8 mouse cellular contexts compared by ENCODE assay signal in the genomic region with DNA sequence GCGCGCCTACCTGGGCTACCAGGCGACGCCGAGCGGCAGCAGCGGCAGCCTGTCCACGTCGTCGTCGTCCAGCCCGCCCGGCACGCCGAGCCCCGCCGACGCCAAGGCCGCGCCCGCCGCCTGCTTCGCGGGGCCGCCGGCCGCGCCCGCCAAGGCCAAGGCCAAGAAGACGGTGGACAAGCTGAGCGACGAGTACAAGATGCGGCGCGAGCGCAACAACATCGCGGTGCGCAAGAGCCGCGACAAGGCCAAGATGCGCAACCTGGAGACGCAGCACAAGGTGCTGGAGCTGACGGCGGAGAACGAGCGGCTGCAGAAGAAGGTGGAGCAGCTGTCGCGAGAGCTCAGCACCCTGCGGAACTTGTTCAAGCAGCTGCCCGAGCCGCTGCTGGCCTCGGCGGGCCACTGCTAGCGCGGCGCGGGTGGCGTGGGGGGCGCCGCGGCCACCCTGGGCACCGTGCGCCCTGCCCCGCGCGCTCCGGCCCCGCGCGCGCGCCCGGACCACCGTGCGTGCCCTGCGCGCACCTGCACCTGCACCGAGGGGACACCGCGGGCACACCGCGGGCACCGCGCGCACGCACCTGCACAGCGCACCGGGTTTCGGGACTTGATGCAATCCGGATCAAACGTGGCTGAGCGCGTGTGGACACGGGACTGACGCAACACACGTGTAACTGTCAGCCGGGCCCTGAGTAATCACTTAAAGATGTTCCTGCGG. TPM values are rescaled to one million over a fixed set of nuclear protein-coding genes. Genes with fewer than 3 reads are reported as not detected.
DNase-seq lines count a peak whose midpoint lies in the region; ATAC-seq and TF ChIP-seq lines count a peak whose summit lies in the region.

A gene (minus strand): TSS at position 322 of the 718 bp plus-strand sequence.

- no peaks in the 10 kb centered on the region; the same call in 1 of the 2 replicates for H3K4me1 ChIP-seq in embryonic facial prominence, embryonic 11.5 days (ENCODE audit: control insufficient read depth, insufficient read depth, low read length)
- 0 out of 2 replicates have a peak, but pooled peaks cover 3% of the 10 kb centered on the region for H3K4me1 ChIP-seq in intestine, postnatal 0 days (replicated peaks; ENCODE audit: control insufficient read depth, insufficient read depth, low read length)
- peaks cover 16% of the 10 kb centered on the region for H3K4me1 ChIP-seq in limb, embryonic 13.5 days
- peaks cover 11% of the 10 kb centered on the region for H3K4me1 ChIP-seq in midbrain, embryonic 13.5 days (replicated peaks)
- peaks cover 3% of the 10 kb centered on the region; the same call in 1 of the 2 replicates for H3K4me1 ChIP-seq in spleen, adult 2 months (ENCODE audit: control insufficient read depth, insufficient read depth, insufficient read length)

- peak within 1 kb of the TSS; percentile 64 for H3K4me3 ChIP-seq in embryonic facial prominence, embryonic 11.5 days (ENCODE audit: low read depth, low read length)
- H3K4me3 ChIP-seq in intestine, postnatal 0 days (ENCODE audit: low read depth, low read length), result peak within 1 kb of the TSS; percentile 82
- H3K4me3 ChIP-seq in limb, embryonic 13.5 days, result peak within 1 kb of the TSS; percentile 73
- peak within 1 kb of the TSS; percentile 51 for H3K4me3 ChIP-seq in midbrain, embryonic 13.5 days (replicated peaks)
- peak within 1 kb of the TSS; percentile 78 for H3K4me3 ChIP-seq in spleen, adult 2 months (ENCODE audit: extremely low read depth, insufficient read depth, insufficient read length)

- DNase-seq in 3134 (ENCODE audit: extremely low read depth, insufficient read length, low spot score) (peak; percentile 81), adipocyte (ENCODE audit: low spot score) (peak; percentile 73)
- DNase-seq in embryonic facial prominence, embryonic 11.5 days (ENCODE audit: low spot score), result peak; percentile 69
- peak; percentile 97 for DNase-seq in heart, adult 11 months
- peak in 1 of 2 experiments; percentile 47 for DNase-seq in spleen, adult 2 months (ENCODE audit: low read depth in 1 of 2, low spot score in 2 of 2)

- WGBS in embryonic facial prominence, embryonic 11.5 days, result under 1% methylated on average over 82 of the region's 99 CpGs
- WGBS in intestine, postnatal 0 days, result under 1% methylated on average over 74 of the region's 99 CpGs
- under 1% methylated on average over 85 of the region's 99 CpGs for WGBS in limb, embryonic 13.5 days
- WGBS in midbrain, embryonic 13.5 days, result under 1% methylated on average over 91 of the region's 99 CpGs
- WGBS in spleen, adult 2 months, result under 1% methylated on average over 93 of the region's 99 CpGs

- H3K27me3 ChIP-seq in embryonic facial prominence, embryonic 11.5 days (ENCODE audit: control insufficient read depth, insufficient read depth, low read length), result peaks cover 15% of the 10 kb centered on the region
- no peaks in the 10 kb centered on the region for H3K27me3 ChIP-seq in intestine, postnatal 0 days (replicated peaks; ENCODE audit: control insufficient read depth, insufficient read depth, low read length)
- H3K27me3 ChIP-seq in limb, embryonic 13.5 days, result peaks cover 61% of the 10 kb centered on the region
- peaks cover 73% of the 10 kb centered on the region for H3K27me3 ChIP-seq in midbrain, embryonic 13.5 days
- no peaks in the 10 kb centered on the region; the same call in 1 of the 2 replicates for H3K27me3 ChIP-seq in spleen, adult 2 months (ENCODE audit: control insufficient read depth, insufficient read depth, low read length)

- no peaks in the 10 kb centered on the region for H3K9me3 ChIP-seq in embryonic facial prominence, embryonic 11.5 days (replicated peaks; ENCODE audit: control insufficient read depth, low read length)
- no peaks in the 10 kb centered on the region for H3K9me3 ChIP-seq in intestine, postnatal 0 days (ENCODE audit: control insufficient read depth)
- H3K9me3 ChIP-seq in limb, embryonic 13.5 days, result no peaks in the 10 kb centered on the region
- no peaks in the 10 kb centered on the region for H3K9me3 ChIP-seq in midbrain, embryonic 13.5 days

- H3K27ac ChIP-seq in embryonic facial prominence, embryonic 11.5 days (replicated peaks; ENCODE audit: low read depth, low read length), result no peak within 1 kb of the TSS
- H3K27ac ChIP-seq in intestine, postnatal 0 days (ENCODE audit: low read depth, low read length), result peak within 1 kb of the TSS; percentile 98
- H3K27ac ChIP-seq in limb, embryonic 13.5 days, result no peak within 1 kb of the TSS
- H3K27ac ChIP-seq in midbrain, embryonic 13.5 days, result no peak within 1 kb of the TSS
- H3K27ac ChIP-seq in spleen, adult 2 months (ENCODE audit: insufficient read depth, low read length), result peak within 1 kb of the TSS; percentile 83

- TF ChIP-seq POLR2A in spleen, adult 2 months (IDR thresholded peaks at IDR 0.05; ENCODE audit: low read depth, low read length), result no peak

- peak within 1 kb of the TSS; percentile 55 for H3K9ac ChIP-seq in embryonic facial prominence, embryonic 11.5 days (replicated peaks; ENCODE audit: low read length)
- peak within 1 kb of the TSS; percentile 94 for H3K9ac ChIP-seq in intestine, postnatal 0 days (ENCODE audit: low read depth, low read length)
- H3K9ac ChIP-seq in limb, embryonic 13.5 days, result peak within 1 kb of the TSS; percentile 70
- H3K9ac ChIP-seq in midbrain, embryonic 13.5 days (replicated peaks), result peak within 1 kb of the TSS; percentile 61

- no peaks in the 10 kb centered on the region for H3K36me3 ChIP-seq in embryonic facial prominence, embryonic 11.5 days (replicated peaks; ENCODE audit: control insufficient read depth, insufficient read depth, low read depth, low read length)
- H3K36me3 ChIP-seq in intestine, postnatal 0 days (ENCODE audit: control insufficient read depth, insufficient read depth), result peaks cover 6% of the 10 kb centered on the region; the same call in 1 of the 2 replicates
- no peaks in the 10 kb centered on the region for H3K36me3 ChIP-seq in limb, embryonic 13.5 days
- H3K36me3 ChIP-seq in midbrain, embryonic 13.5 days, result no peaks in the 10 kb centered on the region
- no peaks in the 10 kb centered on the region for H3K36me3 ChIP-seq in spleen, adult 2 months (ENCODE audit: control insufficient read depth, insufficient read depth, low read length)

- ATAC-seq in embryonic facial prominence, embryonic 11.5 days (replicated peaks; ENCODE audit: insufficient number of reproducible peaks, low FRiP score, low TSS enrichment, low read depth), result no peak
- peak; percentile 26 for ATAC-seq in intestine, postnatal 0 days
- ATAC-seq in limb, embryonic 13.5 days (ENCODE audit: low FRiP score, low read depth), result no peak
- ATAC-seq in midbrain, embryonic 13.5 days, result no peak

- peak within 1 kb of the TSS; percentile 93 for H3K4me2 ChIP-seq in embryonic facial prominence, embryonic 11.5 days (ENCODE audit: low read depth, low read length)
- H3K4me2 ChIP-seq in intestine, postnatal 0 days (replicated peaks; ENCODE audit: low read depth), result peak within 1 kb of the TSS; percentile 80
- H3K4me2 ChIP-seq in limb, embryonic 13.5 days (replicated peaks), result peak within 1 kb of the TSS; percentile 96
- H3K4me2 ChIP-seq in midbrain, embryonic 13.5 days (replicated peaks), result peak within 1 kb of the TSS; percentile 84

- TF ChIP-seq CTCF in intestine, postnatal 0 days (IDR thresholded peaks at IDR 0.05; ENCODE audit: low read depth), result no peak
- TF ChIP-seq CTCF in spleen, adult 2 months (IDR thresholded peaks at IDR 0.05; ENCODE audit: extremely low read depth, insufficient read depth, insufficient read length, insufficient replicate concordance), result no peak

RNA-seq across cellular contexts. Expression of the gene that starts here (rescaled TPM):
- 31.9 and 34.1 TPM in 2 replicates for polyA plus RNA-seq in embryonic facial prominence, embryonic 11.5 days (2014; fragmentation: Nextera tagmentation; extraction: Ambion mirVana)
- 25.0 and 26.8 TPM in 2 replicates for polyA plus RNA-seq in intestine, postnatal 0 days (2015; fragmentation: Nextera tagmentation; extraction: Ambion mirVana)
- 35.7 and 40.1 TPM in 2 replicates for polyA plus RNA-seq in limb, embryonic 13.5 days (2015; fragmentation: Nextera tagmentation; extraction: Ambion mirVana)
- 27.1 and 28.0 TPM in 2 replicates for polyA plus RNA-seq in midbrain, embryonic 13.5 days (2015; fragmentation: Nextera tagmentation; extraction: Ambion mirVana)
- 90.7 and 126 TPM in 2 replicates for polyA plus RNA-seq in spleen, adult 2 months (2012; rRNA removed)

Comparison
In these comparisons a context has a peak if more than half of its experiments do, and no peak if none do; other contexts are left out.
1. H3K27ac ChIP-seq: peak in intestine, postnatal 0 days (single experiment) and spleen, adult 2 months (single experiment); none in embryonic facial prominence, embryonic 11.5 days (single experiment), limb, embryonic 13.5 days (single experiment) and midbrain, embryonic 13.5 days (single experiment).
2. Peak in every context shown above with its lines, with median percentiles within 50 percentile points of each other: H3K4me2 ChIP-seq, H3K4me3 ChIP-seq and H3K9ac ChIP-seq.